Comparison of ENCODE assay signal across 31 mouse cellular contexts in the genomic region with DNA sequence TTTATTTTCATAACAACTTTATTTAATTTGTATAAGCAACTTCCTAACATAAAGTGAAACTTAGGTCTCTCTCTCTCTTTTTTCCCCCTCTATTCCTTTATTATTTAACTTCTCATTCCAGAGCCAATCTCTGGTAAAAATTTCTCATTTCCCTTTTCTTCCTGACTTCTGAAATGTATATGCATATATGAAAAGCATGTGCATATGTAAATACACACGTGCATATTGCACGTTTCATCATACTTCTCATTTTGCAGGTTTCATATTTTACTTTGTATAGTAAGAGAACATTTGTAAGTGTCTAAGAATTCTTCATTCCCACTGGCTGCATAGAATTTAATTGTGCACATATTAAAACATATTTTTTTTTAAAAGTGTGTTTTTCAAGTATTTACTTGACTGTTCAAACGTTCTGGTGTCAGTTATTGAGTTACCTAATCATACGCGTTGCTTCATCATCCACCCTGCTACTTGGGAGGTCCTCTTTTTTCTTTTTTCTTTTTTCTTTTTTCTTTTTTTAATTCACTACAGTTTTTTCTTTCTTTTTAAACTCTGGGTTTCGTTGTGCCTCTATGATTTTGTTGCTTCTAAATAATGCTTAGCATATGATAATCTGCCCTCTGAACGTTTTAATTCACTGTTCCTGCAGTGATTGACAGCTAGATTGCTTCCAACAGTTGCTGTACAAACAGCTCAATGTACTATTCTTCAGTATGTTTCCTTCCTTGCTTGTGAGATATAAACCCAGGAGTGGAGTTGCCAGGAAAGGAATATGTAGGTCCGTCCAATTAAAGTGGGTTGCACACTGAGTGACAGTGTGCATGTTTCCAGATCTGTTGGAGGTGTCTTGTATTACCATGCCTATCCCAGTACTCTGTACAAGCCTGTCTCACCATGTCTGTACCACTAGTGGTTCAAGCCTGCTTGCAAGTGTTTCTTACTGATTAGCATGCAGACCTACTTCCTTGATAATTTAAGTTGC.
DNase-seq lines count a peak whose midpoint lies in the region; ATAC-seq and TF ChIP-seq lines count a peak whose summit lies in the region.
"Had no signal": no experiment of that assay in that cellular context is flagged by ENCODE, and none has a peak within 500 bp of the region (broad histone marks: within the 10 kb centered on the region; RNA-seq: fewer than 3 reads in every experiment).

No protein-coding gene starts in this region.

- no peak for TF ChIP-seq CTCF in lung, adult 2 months (IDR thresholded peaks at IDR 0.05; ENCODE audit: insufficient read depth, low read length)

- no peak overlapping the region for H3K27ac ChIP-seq in embryonic facial prominence, embryonic 11.5 days (replicated peaks; ENCODE audit: low read depth, low read length)
- H3K27ac ChIP-seq in forebrain, embryonic 15.5 days (replicated peaks) = no peak overlapping the region
- H3K27ac ChIP-seq: heart, embryonic 10.5 days; heart, embryonic 15.5 days; liver, embryonic 14.5 days; midbrain, embryonic 12.5 days; neural tube, embryonic 13.5 days; stomach, postnatal 0 days had no signal

- 39% methylated on average over 8 of the region's 8 CpGs for WGBS in embryonic facial prominence, embryonic 11.5 days
- 33% methylated on average over 8 of the region's 8 CpGs for WGBS in forebrain, embryonic 15.5 days
- 47% methylated on average over 8 of the region's 8 CpGs for WGBS in lung, adult 2 months

- no peaks in the 10 kb centered on the region for H3K4me1 ChIP-seq in embryonic facial prominence, embryonic 11.5 days (ENCODE audit: control insufficient read depth, insufficient read depth, low read length)
- peaks cover 4% of the 10 kb centered on the region; the same call in 1 of the 2 replicates for H3K4me1 ChIP-seq in forebrain, embryonic 15.5 days
- H3K4me1 ChIP-seq in lung, adult 2 months (ENCODE audit: control insufficient read depth, insufficient read depth, low read length) = no peaks in the 10 kb centered on the region
- H3K4me1 ChIP-seq: heart, embryonic 10.5 days; heart, embryonic 15.5 days; megakaryocyte, embryonic 14.5 days; neural tube, embryonic 13.5 days had no signal

- H3K4me2 ChIP-seq in embryonic facial prominence, embryonic 11.5 days (ENCODE audit: low read depth, low read length) = no peak overlapping the region
- H3K4me2 ChIP-seq in forebrain, embryonic 15.5 days (replicated peaks) = no peak overlapping the region
- H3K4me2 ChIP-seq: heart, embryonic 15.5 days; lung, embryonic 14.5 days; midbrain, embryonic 12.5 days; neural tube, embryonic 13.5 days had no signal

- ATAC-seq in embryonic facial prominence, embryonic 11.5 days (replicated peaks; ENCODE audit: insufficient number of reproducible peaks, low FRiP score, low TSS enrichment, low read depth) = no peak; the same call in 1 of the 2 replicates
- peak; percentile 89 for ATAC-seq in forebrain, embryonic 15.5 days (replicated peaks)
- peak; percentile 71 for ATAC-seq in megakaryocyte progenitor cell, adult 5-6 weeks (replicated peaks; ENCODE audit: poor library complexity)
- ATAC-seq: hindbrain, embryonic 16.5 days had no signal

- no peak for TF ChIP-seq POLR2A in lung, adult 2 months (IDR thresholded peaks at IDR 0.05; ENCODE audit: borderline replicate concordance, extremely low read depth, low read depth, low read length)

- peak; percentile 9 for DNase-seq in retina, postnatal 1 day
- no peak for DNase-seq in retina, embryonic 14.5 days (ENCODE audit: low spot score)
- peak; percentile 63 for DNase-seq in embryonic facial prominence, embryonic 11.5 days (ENCODE audit: low spot score)
- no peak for DNase-seq in lung, adult 2 months
- no peak for DNase-seq in gastrocnemius, postnatal 4 days (ENCODE audit: low spot score in 2 of 2)
- no peak for DNase-seq in MN1 (ENCODE audit: low spot score)
- DNase-seq: adrenal gland, adult 8-10 months; B cell, adult 2 months; cerebellum, adult 8-10 months; cerebellum, postnatal 25 days; gastrocnemius, postnatal 10 days; heart, adult 11 months; kidney, adult 2 months; kidney, postnatal 4 days; left cerebral cortex, postnatal 4 days; liver; lung, embryonic 14.5 days; right cerebral cortex, postnatal 25 days; spleen, adult 18-20 months; thymus, adult 18-20 months; thymus, postnatal 25 days had no signal

- H3K4me3 ChIP-seq in embryonic facial prominence, embryonic 11.5 days (ENCODE audit: low read depth, low read length) = no peak overlapping the region
- H3K4me3 ChIP-seq in forebrain, embryonic 15.5 days = no peak overlapping the region
- no peak overlapping the region for H3K4me3 ChIP-seq in lung, adult 2 months (replicated peaks; ENCODE audit: extremely low read depth, low read depth, low read length)
- H3K4me3 ChIP-seq: heart, embryonic 10.5 days; heart, embryonic 15.5 days; megakaryocyte, embryonic 14.5 days; midbrain, embryonic 12.5 days; neural tube, embryonic 13.5 days had no signal

- no peaks in the 10 kb centered on the region for H3K9me3 ChIP-seq in embryonic facial prominence, embryonic 11.5 days (replicated peaks; ENCODE audit: control insufficient read depth, low read length)
- no peaks in the 10 kb centered on the region for H3K9me3 ChIP-seq in forebrain, embryonic 15.5 days
- H3K9me3 ChIP-seq: heart, embryonic 10.5 days; heart, embryonic 15.5 days; midbrain, embryonic 12.5 days; neural tube, embryonic 13.5 days had no signal

- H3K27me3 ChIP-seq in embryonic facial prominence, embryonic 11.5 days (ENCODE audit: control insufficient read depth, insufficient read depth, low read length) = no peaks in the 10 kb centered on the region
- no peaks in the 10 kb centered on the region for H3K27me3 ChIP-seq in forebrain, embryonic 15.5 days
- H3K27me3 ChIP-seq: heart, embryonic 15.5 days; megakaryocyte, embryonic 14.5 days; midbrain, embryonic 12.5 days; neural tube, embryonic 13.5 days had no signal

- H3K36me3 ChIP-seq in embryonic facial prominence, embryonic 11.5 days (replicated peaks; ENCODE audit: control insufficient read depth, insufficient read depth, low read depth, low read length) = no peaks in the 10 kb centered on the region
- no peaks in the 10 kb centered on the region for H3K36me3 ChIP-seq in forebrain, embryonic 15.5 days
- H3K36me3 ChIP-seq: heart, embryonic 10.5 days; heart, embryonic 15.5 days; midbrain, embryonic 12.5 days; neural tube, embryonic 13.5 days had no signal

- H3K9ac ChIP-seq in embryonic facial prominence, embryonic 11.5 days (replicated peaks; ENCODE audit: low read length) = no peak overlapping the region
- H3K9ac ChIP-seq in forebrain, embryonic 15.5 days (replicated peaks) = no peak overlapping the region
- H3K9ac ChIP-seq: heart, embryonic 15.5 days; liver, embryonic 14.5 days; lung, embryonic 14.5 days; midbrain, embryonic 12.5 days; neural tube, embryonic 13.5 days had no signal

Comparison
In these comparisons a context has a peak if more than half of its experiments do, and no peak if none do; other contexts are left out.
1. DNase-seq: peak in retina, postnatal 1 day (single experiment) and embryonic facial prominence, embryonic 11.5 days (single experiment); none in retina, embryonic 14.5 days (single experiment), lung, adult 2 months (single experiment), gastrocnemius, postnatal 4 days (0 of 2) and MN1 (single experiment).